Mouse (Mus musculus) spleen, adult 10 weeks (tissue): Measurements from ENCODE around the gene Olfr1440. TPM values are rescaled to one million over a fixed set of nuclear protein-coding genes. Genes with fewer than 3 reads are reported as not detected.

ENCODE experiments used
- polyA plus RNA-seq: library from polyadenylated mRNA; stranded (reverse); fragments of 350-450 nt; fragmentation: Illumina TruSeq; extraction: RNeasy Lipid Tissue Mini Kit (QIAGEN cat#74804); gene quantifications from one replicate; pipeline ENCODE4 v1.2.3, GENCODE M21; 2015; ENCODE audit warnings: low replicate concordance; ENCODE audit not compliant: insufficient read depth

Olfr1440 gene
- not detected for polyA plus RNA-seq

GRCm38 (mm10) chr19:12386979-12387378 lies at the start of gene Olfr1440:
Gene Olfr1440, plus strand, starts transcription at chr19:12387279.

GRCm38 (mm10) chr19:12417361-12417760 lies 30.3 kb downstream of the Olfr1440 start, which contains the start of gene Olfr1441:
Gene Olfr1441, plus strand, starts transcription at chr19:12417433.

DNA sequence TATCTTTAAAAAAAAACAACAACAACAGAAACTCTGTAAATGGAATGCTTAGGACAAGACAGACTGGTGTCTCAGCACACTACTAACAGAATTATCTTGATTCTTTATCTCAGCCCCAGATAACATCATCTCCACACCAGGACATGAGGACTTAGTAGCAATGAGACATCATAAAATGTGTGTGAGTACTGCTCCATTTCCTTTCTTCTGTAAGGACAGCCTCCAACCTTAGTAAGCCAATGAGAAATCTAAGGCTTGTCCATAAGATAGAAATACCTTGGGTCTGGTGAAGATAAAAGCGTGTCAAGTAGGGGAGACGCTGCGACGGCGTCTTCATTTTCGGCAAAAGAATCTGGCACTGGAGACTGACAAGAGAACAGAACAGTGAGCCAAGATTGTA lies 40.5 kb downstream of the Olfr1440 start, which contains the start of gene Pfpl:
TSS of gene Pfpl (plus strand) at position 301 of the 400 bp plus-strand sequence.

Other genes starting within 250 kb of the Olfr1440 start
- gene Olfr1555-ps1, start 217.2 kb upstream of the Olfr1440 start, polyA plus RNA-seq, result not detected
- not detected for gene Olfr1431, start 186.6 kb upstream of the Olfr1440 start, polyA plus RNA-seq
- not detected for gene Olfr1432, start 154.7 kb upstream of the Olfr1440 start, polyA plus RNA-seq
- gene Olfr262, start 145.6 kb upstream of the Olfr1440 start, polyA plus RNA-seq, result not detected
- gene Olfr235, start 126.2 kb upstream of the Olfr1440 start, polyA plus RNA-seq, result not detected
- not detected for gene Olfr1434, start 107.4 kb upstream of the Olfr1440 start, polyA plus RNA-seq
- not detected for gene Olfr1436, start 88.1 kb upstream of the Olfr1440 start, polyA plus RNA-seq
- gene Olfr1437, start 62.2 kb upstream of the Olfr1440 start, polyA plus RNA-seq, result not detected
- gene Olfr1438-ps1, start 51.4 kb upstream of the Olfr1440 start, polyA plus RNA-seq, result not detected
- not detected for gene Olfr1441, start 30.2 kb downstream of the Olfr1440 start, polyA plus RNA-seq
- not detected for gene Pfpl, start 40.6 kb downstream of the Olfr1440 start, polyA plus RNA-seq
- 441 TPM for gene Mpeg1, start 73.5 kb downstream of the Olfr1440 start, polyA plus RNA-seq
- gene Dtx4, start 114.2 kb downstream of the Olfr1440 start, polyA plus RNA-seq, result 11.5 TPM
- gene Fam111a, start 158.5 kb downstream of the Olfr1440 start, polyA plus RNA-seq, result 218 TPM
- gene Gm4952, start 212.7 kb downstream of the Olfr1440 start, polyA plus RNA-seq, result not detected
- gene Glyat, start 246.0 kb downstream of the Olfr1440 start, polyA plus RNA-seq, result not detected